Mouse (Mus musculus) megakaryocyte, embryonic 14.5 days (primary cell): ENCODE results near the gene Fam89a. TPM values are rescaled to one million over a fixed set of nuclear protein-coding genes. Genes with fewer than 3 reads are reported as not detected.

Experiments used
- H3K27me3 ChIP-seq: replicated peaks from 2 replicates; pipeline ENCODE3; 2012; ENCODE audit warnings: inconsistent platforms
- H3K36me3 ChIP-seq: replicated peaks from 2 replicates; pipeline ENCODE3; 2012; ENCODE audit warnings: low read length, inconsistent platforms, mixed read lengths
- H3K4me1 ChIP-seq: 2 replicates; pipeline ENCODE4 v1.6.1; 2012; ENCODE audit warnings: inconsistent platforms
- H3K4me3 ChIP-seq: replicated peaks from 2 replicates; pipeline ENCODE3; 2012; ENCODE audit warnings: moderate library complexity, mild to moderate bottlenecking, inconsistent platforms
- H3K9me3 ChIP-seq: 2 replicates; pipeline ENCODE4 v1.6.1; 2012; ENCODE audit warnings: inconsistent platforms
- FLI1 ChIP-seq: IDR thresholded peaks from 2 replicates; pipeline ENCODE4 v1.6.1; 2012; ENCODE audit warnings: low read length, inconsistent platforms, mixed read lengths
- GATA1 ChIP-seq: IDR thresholded peaks from 3 replicates; pipeline ENCODE4 v1.6.1; 2012; ENCODE audit warnings: mixed read lengths, low read length, inconsistent platforms, borderline replicate concordance
- polyA plus RNA-seq: library from polyadenylated mRNA; stranded (reverse); fragments of >175 nt; gene quantifications from 2 replicates; pipeline ENCODE4 v1.2.3, GENCODE M21; 2012; ENCODE audit warnings: low replicate concordance; ENCODE audit not compliant: insufficient read depth

Gene Fam89a
- polyA plus RNA-seq: not detected in 2 replicates

GRCm38 (mm10) chr8:124751709-124752173 lies at the start of gene Fam89a:
Fam89a (minus strand) TSS chr8:124751832.
- H3K9me3 ChIP-seq: peaks cover 13% of the 10 kb centered on the region
- H3K4me1 ChIP-seq: peaks cover 15% of the 10 kb centered on the region
- H3K4me3 ChIP-seq: peak within 1 kb of the TSS; percentile 90
- no peaks in the 10 kb centered on the region for H3K36me3 ChIP-seq
- peaks cover 86% of the 10 kb centered on the region for H3K27me3 ChIP-seq
- TF ChIP-seq GATA1: no peak
- TF ChIP-seq FLI1: no peak

GRCm38 (mm10) chr8:124800542-124800941 lies 48.9 kb upstream of the Fam89a start:
- no peak overlapping the region for H3K4me3 ChIP-seq
- H3K4me1 ChIP-seq: no peaks in the 10 kb centered on the region
- peaks cover 5% of the 10 kb centered on the region for H3K9me3 ChIP-seq
- no peaks in the 10 kb centered on the region for H3K36me3 ChIP-seq
- no peak for TF ChIP-seq GATA1
- TF ChIP-seq FLI1: no peak
- H3K27me3 ChIP-seq: peaks cover 80% of the 10 kb centered on the region

- Histone ChIP-seq H3K27me3 (peaks cover 87% of the 10 kb centered on the region), H3K9me3 (peaks cover under 1% of the 10 kb centered on the region; the same call in 1 of the 2 replicates), H3K4me3 (no peak overlapping the region), H3K36me3 (no peaks in the 10 kb centered on the region), H3K4me1 (peaks cover 30% of the 10 kb centered on the region)
- TF ChIP-seq GATA1: no peak
- TF ChIP-seq FLI1: no peak
Measured at GRCm38 (mm10) chr8:124795781-124796488, 44.3 kb upstream of the Fam89a start.

GRCm38 (mm10) chr8:124794486-124794780 lies 42.8 kb upstream of the Fam89a start:
- Histone ChIP-seq H3K27me3 (peaks cover 96% of the 10 kb centered on the region), H3K4me3 (peak overlapping the region; percentile 48), H3K9me3 (peaks cover 11% of the 10 kb centered on the region), H3K36me3 (no peaks in the 10 kb centered on the region), H3K4me1 (peaks cover 30% of the 10 kb centered on the region)
- TF ChIP-seq GATA1: no peak
- no peak for TF ChIP-seq FLI1

GRCm38 (mm10) chr8:124793661-124794485 lies 42.2 kb upstream of the Fam89a start:
- H3K27me3 ChIP-seq: peaks cover 96% of the 10 kb centered on the region
- H3K4me3 ChIP-seq: peak overlapping the region; percentile 83
- peaks cover 30% of the 10 kb centered on the region for H3K4me1 ChIP-seq
- H3K36me3 ChIP-seq: no peaks in the 10 kb centered on the region
- no peak for TF ChIP-seq GATA1
- no peak for TF ChIP-seq FLI1
- peaks cover 12% of the 10 kb centered on the region for H3K9me3 ChIP-seq

GRCm38 (mm10) chr8:124793172-124793651 lies 41.6 kb upstream of the Fam89a start:
- peak overlapping the region; percentile 86 for H3K4me3 ChIP-seq
- peaks cover 94% of the 10 kb centered on the region for H3K27me3 ChIP-seq

GRCm38 (mm10) chr8:124792708-124793107 lies 41.1 kb upstream of the Fam89a start, which contains the start of gene Trim67:
Trim67 (plus strand) TSS chr8:124793092.
- no peaks in the 10 kb centered on the region for H3K36me3 ChIP-seq
- H3K4me3 ChIP-seq: peak within 1 kb of the TSS; percentile 86
- peaks cover 91% of the 10 kb centered on the region for H3K27me3 ChIP-seq
- TF ChIP-seq GATA1: no peak
- no peak for TF ChIP-seq FLI1
- peaks cover 12% of the 10 kb centered on the region for H3K9me3 ChIP-seq
- H3K4me1 ChIP-seq: peaks cover 30% of the 10 kb centered on the region

More at GRCm38 (mm10) chr8:124793172-124793651, 41.6 kb upstream of the Fam89a start:
- peaks cover 12% of the 10 kb centered on the region for H3K9me3 ChIP-seq
- TF ChIP-seq GATA1 (no peak), FLI1 (no peak)
- no peaks in the 10 kb centered on the region for H3K36me3 ChIP-seq
- peaks cover 30% of the 10 kb centered on the region for H3K4me1 ChIP-seq

- Histone ChIP-seq H3K4me1 (peaks cover 30% of the 10 kb centered on the region), H3K27me3 (peaks cover 87% of the 10 kb centered on the region), H3K9me3 (peaks cover 12% of the 10 kb centered on the region), H3K4me3 (peak overlapping the region; percentile 70), H3K36me3 (no peaks in the 10 kb centered on the region)
- TF ChIP-seq GATA1: no peak
- no peak for TF ChIP-seq FLI1
Measured at GRCm38 (mm10) chr8:124792186-124792585, 40.6 kb upstream of the Fam89a start.

GRCm38 (mm10) chr8:124791751-124792150 lies 40.1 kb upstream of the Fam89a start:
- Histone ChIP-seq H3K4me1 (peaks cover 30% of the 10 kb centered on the region), H3K27me3 (peaks cover 86% of the 10 kb centered on the region), H3K9me3 (peaks cover 12% of the 10 kb centered on the region), H3K36me3 (no peaks in the 10 kb centered on the region), H3K4me3 (peak overlapping the region; percentile 70)
- no peak for TF ChIP-seq FLI1
- no peak for TF ChIP-seq GATA1

- H3K4me3 ChIP-seq: no peak overlapping the region
- H3K9me3 ChIP-seq: peaks cover 12% of the 10 kb centered on the region
- H3K4me1 ChIP-seq: peaks cover 30% of the 10 kb centered on the region
- TF ChIP-seq FLI1 (no peak), GATA1 (no peak)
- peaks cover 86% of the 10 kb centered on the region for H3K27me3 ChIP-seq
- H3K36me3 ChIP-seq: no peaks in the 10 kb centered on the region
Measured at GRCm38 (mm10) chr8:124790676-124791075, 39.0 kb upstream of the Fam89a start.
